ENCODE assay signal across 7 mouse cellular contexts in genomic region chr12:101013668-101014067, GRCm38 (mm10). TPM values are rescaled to one million over a fixed set of nuclear protein-coding genes. Genes with fewer than 3 reads are reported as not detected.
DNase-seq lines count a peak whose midpoint lies in the region; ATAC-seq and TF ChIP-seq lines count a peak whose summit lies in the region.
"Not testable (repeated sequence)": the region's sequence is repeated elsewhere in the genome, so short reads cannot be mapped to it uniquely, and the experiment has no call there.

No protein-coding gene starts in this region.

- not testable (repeated sequence) for TF ChIP-seq CTCF in kidney, postnatal 0 days (IDR thresholded peaks at IDR 0.05; ENCODE audit: low read depth); small intestine, adult 2 months (IDR thresholded peaks at IDR 0.05; ENCODE audit: extremely low read depth, insufficient read length, insufficient replicate concordance, low read depth, low read length); stomach, postnatal 0 days (IDR thresholded peaks at IDR 0.05; ENCODE audit: low read depth)

- not testable (repeated sequence) for H3K9ac ChIP-seq in intestine, embryonic 16.5 days (ENCODE audit: low read depth, low read length); kidney, postnatal 0 days (ENCODE audit: low read depth, low read length); stomach, postnatal 0 days (ENCODE audit: low read length)

- not testable (repeated sequence) for H3K9me3 ChIP-seq in forebrain, embryonic 10.5 days; hindbrain, embryonic 10.5 days; intestine, embryonic 16.5 days (ENCODE audit: control insufficient read depth, low read length); kidney, postnatal 0 days (replicated peaks; ENCODE audit: low read length); stomach, postnatal 0 days (ENCODE audit: control insufficient read depth, low read length)

- not testable (repeated sequence) for H3K27me3 ChIP-seq in forebrain, embryonic 10.5 days (ENCODE audit: poor library complexity, severe bottlenecking); hindbrain, embryonic 10.5 days (ENCODE audit: insufficient read depth, poor library complexity, severe bottlenecking); intestine, embryonic 16.5 days (replicated peaks; ENCODE audit: control insufficient read depth, insufficient read depth, low read length); kidney, postnatal 0 days (ENCODE audit: insufficient read depth, low read length); small intestine, adult 2 months (ENCODE audit: control insufficient read depth, insufficient read depth, low read length); stomach, postnatal 0 days (ENCODE audit: control insufficient read depth, insufficient read depth, low read length)

- H3K4me3 ChIP-seq in forebrain, embryonic 10.5 days; hindbrain, embryonic 10.5 days; intestine, embryonic 16.5 days (ENCODE audit: low read length); kidney, postnatal 0 days (replicated peaks; ENCODE audit: low read depth, low read length); small intestine, adult 2 months (ENCODE audit: low read depth, low read length); stomach, postnatal 0 days (ENCODE audit: low read depth, low read length): not testable (repeated sequence)

- peaks cover 92% of the 10 kb centered on the region for H3K4me1 ChIP-seq in forebrain, embryonic 10.5 days
- H3K4me1 ChIP-seq in hindbrain, embryonic 10.5 days (replicated peaks), result peaks cover 92% of the 10 kb centered on the region
- peaks cover 73% of the 10 kb centered on the region for H3K4me1 ChIP-seq in intestine, embryonic 16.5 days (ENCODE audit: control insufficient read depth, insufficient read depth, low read length)
- peaks cover 62% of the 10 kb centered on the region for H3K4me1 ChIP-seq in kidney, postnatal 0 days (replicated peaks; ENCODE audit: insufficient read depth, low read length)
- peaks cover 74% of the 10 kb centered on the region for H3K4me1 ChIP-seq in small intestine, adult 2 months (ENCODE audit: control insufficient read depth, insufficient read depth, insufficient read length, low read length)
- H3K4me1 ChIP-seq in stomach, postnatal 0 days (replicated peaks; ENCODE audit: control insufficient read depth, insufficient read depth), result peaks cover 14% of the 10 kb centered on the region; the same call in 1 of the 2 replicates

- H3K4me2 ChIP-seq in intestine, embryonic 16.5 days (ENCODE audit: low read depth, low read length); kidney, postnatal 0 days (ENCODE audit: low read length); stomach, postnatal 0 days (replicated peaks; ENCODE audit: low read depth): not testable (repeated sequence)

- not testable (repeated sequence) for TF ChIP-seq POLR2A in small intestine, adult 2 months (IDR thresholded peaks at IDR 0.05; ENCODE audit: low read depth, low read length)

- H3K27ac ChIP-seq in forebrain, embryonic 10.5 days, result peak overlapping the region; percentile 53; the same call in 1 of the 2 replicates
- peak overlapping the region; percentile 50; the same call in 1 of the 2 replicates for H3K27ac ChIP-seq in hindbrain, embryonic 10.5 days
- peak overlapping the region; percentile 83 for H3K27ac ChIP-seq in intestine, embryonic 16.5 days (ENCODE audit: low read length)
- H3K27ac ChIP-seq in kidney, postnatal 0 days, result 0 out of 2 replicates have a peak overlapping the region, but pooled peaks have one; percentile 19
- peak overlapping the region; percentile 90 for H3K27ac ChIP-seq in small intestine, adult 2 months (ENCODE audit: insufficient read depth, low read depth, low read length)
- H3K27ac ChIP-seq in stomach, postnatal 0 days (replicated peaks), result peak overlapping the region; percentile 61; the same call in 1 of the 2 replicates

- DNase-seq in forebrain, embryonic 10.5 days (ENCODE audit: extremely low spot score, low spot score); hindbrain, embryonic 10.5 days (ENCODE audit: low spot score); kidney, postnatal 0 days (ENCODE audit: low spot score); stomach, postnatal 0 days (ENCODE audit: low spot score): not testable (repeated sequence)

- H3K36me3 ChIP-seq in forebrain, embryonic 10.5 days (replicated peaks), result peaks cover 19% of the 10 kb centered on the region
- peaks cover 11% of the 10 kb centered on the region for H3K36me3 ChIP-seq in hindbrain, embryonic 10.5 days
- H3K36me3 ChIP-seq in intestine, embryonic 16.5 days (ENCODE audit: control insufficient read depth, insufficient read depth, low read length); kidney, postnatal 0 days (ENCODE audit: insufficient read depth, low read length); small intestine, adult 2 months (ENCODE audit: control insufficient read depth, insufficient read depth, low read length); stomach, postnatal 0 days (ENCODE audit: control insufficient read depth, insufficient read depth, low read length): not testable (repeated sequence)

- WGBS in forebrain, embryonic 10.5 days, result 89% methylated on average over 9 of the region's 9 CpGs
- 92% methylated on average over 9 of the region's 9 CpGs for WGBS in hindbrain, embryonic 10.5 days
- 90% methylated on average over 9 of the region's 9 CpGs for WGBS in intestine, embryonic 16.5 days
- 84% methylated on average over 9 of the region's 9 CpGs for WGBS in kidney, postnatal 0 days
- 74% methylated on average over 9 of the region's 9 CpGs for WGBS in small intestine, adult 2 months
- WGBS in stomach, postnatal 0 days, result 86% methylated on average over 9 of the region's 9 CpGs

- ATAC-seq in CD4-positive, CD25-positive, alpha-beta regulatory T cell, adult 4 months, result peak; percentile 19
- not testable (repeated sequence) for ATAC-seq in intestine, embryonic 16.5 days; kidney, postnatal 0 days (replicated peaks; ENCODE audit: low FRiP score, low read depth); stomach, postnatal 0 days (ENCODE audit: low FRiP score, low TSS enrichment)

- TF ChIP-seq EP300 in stomach, postnatal 0 days (optimal IDR thresholded peaks at IDR 0.05), result not testable (repeated sequence)

RNA-seq across cellular contexts. Expression of gene Ccdc88c, which starts 15.2 kb away (rescaled TPM):
- polyA plus RNA-seq in CD4-positive, CD25-positive, alpha-beta regulatory T cell, adult 4 months (2017; shearing (Covaris generic)), result 100 to 1,000 TPM in 1 of 2 experiments, 10 to 100 TPM in 1; 89.5 to 106 TPM
- polyA plus RNA-seq in forebrain, embryonic 10.5 days (2016; fragmentation: Nextera tagmentation; extraction: Ambion mirVana), result 19.8 and 22.6 TPM in 2 replicates
- polyA plus RNA-seq in hindbrain, embryonic 10.5 days (2016; fragmentation: Nextera tagmentation; extraction: Ambion mirVana), result 13.3 and 17.6 TPM in 2 replicates
- polyA plus RNA-seq in intestine, embryonic 16.5 days (2015; fragmentation: Nextera tagmentation; extraction: Ambion mirVana), result 13.1 and 13.6 TPM in 2 replicates
- polyA plus RNA-seq in kidney, postnatal 0 days (2015; fragmentation: Nextera tagmentation; extraction: Ambion mirVana), result 7.6 and 7.8 TPM in 2 replicates
- polyA plus RNA-seq in small intestine, adult 2 months (2012; rRNA removed), result 10.2 and 11.7 TPM in 2 replicates
- 5.7 and 6.0 TPM in 2 replicates for polyA plus RNA-seq in stomach, postnatal 0 days (2015; fragmentation: Nextera tagmentation; extraction: Ambion mirVana)

Comparison
In these comparisons a context has a peak if more than half of its experiments do, and no peak if none do; other contexts are left out.
1. H3K27ac ChIP-seq: peak in every context shown above with its lines; median percentile 90 in small intestine, adult 2 months; 83 in intestine, embryonic 16.5 days; 61 in stomach, postnatal 0 days; 53 in forebrain, embryonic 10.5 days; 50 in hindbrain, embryonic 10.5 days; 19 in kidney, postnatal 0 days.